Mouse (Mus musculus) gastrocnemius, adult 2 months (tissue): Measurements from ENCODE around the gene 2010111I01Rik. TPM values are rescaled to one million over a fixed set of nuclear protein-coding genes. Genes with fewer than 3 reads are reported as not detected.

ENCODE experiments used
- DNase-seq: peaks from one replicate; pipeline ENCODE4 v3.0.0; 2022
- H3K27ac ChIP-seq: fragments of 200-600 bp; 2 replicates; pipeline ENCODE4 v1.8.1; 2022; ENCODE audit warnings: mild to moderate bottlenecking
- H3K4me3 ChIP-seq: fragments of 200-600 bp; 2 replicates; pipeline ENCODE4 v1.8.1; 2022; ENCODE audit warnings: mild to moderate bottlenecking, moderate library complexity
- CTCF ChIP-seq: fragments of 200-600 bp; IDR thresholded peaks from 2 replicates; pipeline ENCODE4 v1.8.1; 2022; ENCODE audit warnings: antibody characterized with exemption, mild to moderate bottlenecking, moderate library complexity
- intact Hi-C: fragments of 180-260 bp; cut with DNase I; formaldehyde crosslinking; loops from one replicate; pipeline ENCODE4 v1.15.1; 2025
- total RNA-seq, 2 experiments: library from RNA; stranded (reverse); gene quantifications; 2 replicates each; pipeline ENCODE4 v1.2.3; 2021

Gene 2010111I01Rik
- total RNA-seq, 2 experiments from 2014 or later, result 56.8 to 61.4 TPM

DNA sequence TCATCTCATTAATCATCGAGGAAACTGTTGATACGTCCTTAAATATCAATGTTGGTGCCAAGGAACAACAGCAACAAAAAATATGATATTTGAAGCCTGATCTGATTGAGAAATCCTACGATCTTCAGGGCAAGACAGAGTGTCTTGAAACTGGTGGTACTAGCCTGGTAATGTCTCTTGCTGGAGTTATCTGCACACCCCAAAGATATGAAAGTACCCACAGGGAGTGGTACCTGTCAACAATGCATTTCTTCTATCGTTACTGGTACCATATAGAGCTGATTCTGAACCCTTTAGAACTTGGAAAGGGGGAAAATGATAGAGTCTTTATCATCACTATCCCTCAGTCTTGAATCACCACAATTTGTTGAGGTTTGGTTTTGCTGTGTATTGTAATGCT is 24.9 kb upstream of the 2010111I01Rik start:
- DNase-seq, result no peak
- Histone ChIP-seq H3K4me3 (no peak overlapping the region), H3K27ac (no peak overlapping the region)
- TF ChIP-seq CTCF, result no peak
- intact Hi-C loops, result no loop called here

DNA sequence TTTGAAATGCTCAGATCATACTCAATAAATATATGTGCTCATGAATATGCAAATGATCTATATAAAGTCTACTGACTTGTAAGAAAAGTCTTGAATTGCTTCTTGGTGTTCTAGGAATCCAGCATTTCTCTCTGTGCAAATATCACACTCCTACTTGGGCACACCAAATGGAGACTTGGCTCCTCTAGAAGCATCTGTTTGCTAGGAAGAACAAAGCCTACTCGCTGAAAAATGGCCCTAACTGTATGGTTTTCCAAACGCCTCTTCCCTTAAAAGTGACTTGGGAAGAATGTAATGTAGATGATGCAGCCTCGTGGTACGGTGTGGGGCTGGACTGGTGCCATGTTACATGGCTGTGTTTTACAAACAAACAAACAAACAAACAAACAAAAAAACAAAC is 24.0 kb upstream of the 2010111I01Rik start:
- intact Hi-C loops, result no loop called here
- TF ChIP-seq CTCF, result no peak

GRCm38 (mm10) chr13:62941341-62942005 is 23.2 kb upstream of the 2010111I01Rik start:
- Histone ChIP-seq H3K4me3 (no peak overlapping the region), H3K27ac (no peak overlapping the region)
- intact Hi-C loops, result no loop called here
- TF ChIP-seq CTCF, result no peak
- DNase-seq, result no peak

More for the DNA sequence above, 24.0 kb upstream of the 2010111I01Rik start:
- no peak overlapping the region for H3K27ac ChIP-seq
- DNase-seq, result no peak
- no peak overlapping the region for H3K4me3 ChIP-seq

GRCm38 (mm10) chr13:62943274-62943830 is 21.3 kb upstream of the 2010111I01Rik start:
- intact Hi-C loops, result no loop called here
- H3K27ac ChIP-seq, result no peak overlapping the region

GRCm38 (mm10) chr13:62944109-62944508 is 20.6 kb upstream of the 2010111I01Rik start:
- DNase-seq, result no peak
- intact Hi-C loops, result no loop called here

More at GRCm38 (mm10) chr13:62943274-62943830, 21.3 kb upstream of the 2010111I01Rik start:
- DNase-seq, result no peak
- TF ChIP-seq CTCF, result no peak
- no peak overlapping the region for H3K4me3 ChIP-seq

GRCm38 (mm10) chr13:62949560-62950188 is 15.0 kb upstream of the 2010111I01Rik start:
- Histone ChIP-seq H3K27ac (no peak overlapping the region), H3K4me3 (no peak overlapping the region)
- intact Hi-C loops, result no loop called here
- no peak for TF ChIP-seq CTCF
- DNase-seq, result no peak

More at GRCm38 (mm10) chr13:62944109-62944508, 20.6 kb upstream of the 2010111I01Rik start:
- Histone ChIP-seq H3K4me3 (peak overlapping the region; percentile 32), H3K27ac (no peak overlapping the region)
- peak; percentile 33; the same call in 1 of the 2 replicates for TF ChIP-seq CTCF

GRCm38 (mm10) chr13:62951606-62952005 is 13.1 kb upstream of the 2010111I01Rik start:
- no peak for TF ChIP-seq CTCF
- intact Hi-C loops, result no loop called here
- Histone ChIP-seq H3K27ac (no peak overlapping the region), H3K4me3 (no peak overlapping the region)
- DNase-seq, result no peak

GRCm38 (mm10) chr13:62952047-62952446 is 12.6 kb upstream of the 2010111I01Rik start:
- no peak for DNase-seq
- no peak overlapping the region for H3K27ac ChIP-seq
- intact Hi-C loops, result no loop called here
- H3K4me3 ChIP-seq, result no peak overlapping the region
- no peak for TF ChIP-seq CTCF

DNA sequence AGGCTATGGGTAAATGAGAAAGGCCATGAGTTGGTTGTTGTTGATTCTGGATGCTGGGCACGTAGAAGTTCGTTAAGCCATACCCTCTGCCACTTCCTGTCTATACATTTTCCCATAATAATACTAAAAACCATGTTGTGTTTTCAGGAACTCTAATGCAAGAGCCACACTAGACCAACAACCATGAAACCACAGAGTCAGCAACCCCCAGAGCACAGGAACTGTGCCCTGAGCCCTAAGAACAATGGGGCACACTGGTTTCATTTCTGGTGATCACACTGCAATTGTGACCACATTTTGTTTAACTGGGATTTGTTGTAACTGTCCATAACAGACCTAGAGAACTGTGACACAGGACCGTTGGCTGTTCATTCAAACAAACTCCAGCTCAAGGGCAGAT is 12.1 kb upstream of the 2010111I01Rik start:
- H3K4me3 ChIP-seq, result no peak overlapping the region
- no peak overlapping the region for H3K27ac ChIP-seq
- no peak for DNase-seq
- TF ChIP-seq CTCF, result no peak
- intact Hi-C loops, result no loop called here

DNA sequence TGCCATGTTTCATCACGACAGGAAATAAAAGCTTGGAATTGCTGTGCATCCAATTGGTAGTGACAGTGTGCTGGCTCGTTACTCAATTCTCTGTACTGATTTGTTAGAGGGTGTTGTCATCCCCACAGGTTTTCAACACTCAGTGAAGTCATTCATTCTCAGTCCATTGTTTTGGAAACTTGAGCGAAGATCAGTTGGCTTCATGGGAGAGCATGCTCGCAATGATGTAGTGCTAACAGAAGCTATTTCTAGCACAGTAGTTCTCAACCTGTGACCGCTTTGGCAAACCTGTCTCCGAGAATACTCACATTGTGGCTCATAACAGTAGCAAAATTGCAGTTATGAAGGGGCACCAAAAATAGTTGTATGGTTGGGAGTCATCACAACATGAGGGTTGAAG is 8.7 kb upstream of the 2010111I01Rik start:
- Histone ChIP-seq H3K4me3 (no peak overlapping the region), H3K27ac (no peak overlapping the region)
- intact Hi-C loops, result loop anchor here (5.0 kb wide), 1 partner anchor 71 kb away; no protein-coding TSS in a partner anchor
- TF ChIP-seq CTCF, result no peak
- DNase-seq, result no peak

GRCm38 (mm10) chr13:62956776-62957175 is 7.9 kb upstream of the 2010111I01Rik start:
- Histone ChIP-seq H3K4me3 (no peak overlapping the region), H3K27ac (no peak overlapping the region)
- intact Hi-C loops, result loop anchor here (5.0 kb wide), 1 partner anchor 71 kb away; no protein-coding TSS in a partner anchor
- no peak for DNase-seq
- TF ChIP-seq CTCF, result no peak

GRCm38 (mm10) chr13:62963358-62963757 is 1.3 kb upstream of the 2010111I01Rik start:
- intact Hi-C loops, result no loop called here
- no peak for TF ChIP-seq CTCF

GRCm38 (mm10) chr13:62968223-62968622 is 3.5 kb downstream of the 2010111I01Rik start:
- Histone ChIP-seq H3K4me3 (no peak overlapping the region), H3K27ac (no peak overlapping the region)
- no peak for DNase-seq
- intact Hi-C loops, result no loop called here
- no peak for TF ChIP-seq CTCF

More at GRCm38 (mm10) chr13:62963358-62963757, 1.3 kb upstream of the 2010111I01Rik start:
- DNase-seq, result no peak
- no peak overlapping the region for H3K27ac ChIP-seq
- no peak overlapping the region for H3K4me3 ChIP-seq
